Mouse (Mus musculus): Measurements from ENCODE around the gene Ube2i. TPM values are rescaled to one million over a fixed set of nuclear protein-coding genes. Genes with fewer than 3 reads are reported as not detected.

Ube2i gene
- polyA plus RNA-seq, 1 experiment, result 232 TPM

GRCm38 (mm10) chr17:25253760-25254159, 20.7 kb downstream of the Ube2i start:
- H3K36me3 ChIP-seq (ENCODE audit: control insufficient read depth, insufficient read depth, low read length), result no peaks in the 10 kb centered on the region
- H3K27me3 ChIP-seq (ENCODE audit: control insufficient read depth, insufficient read depth, low read length), result no peaks in the 10 kb centered on the region
- H3K4me3 ChIP-seq (ENCODE audit: control insufficient read depth, low read depth, low read length), result no peak overlapping the region
- H3K4me1 ChIP-seq (ENCODE audit: control insufficient read depth, insufficient read depth, low read length), result peaks cover 13% of the 10 kb centered on the region
- no peak for TF ChIP-seq POLR2A (IDR thresholded peaks at IDR 0.05; ENCODE audit: control insufficient read depth, low read depth, low read length)
- TF ChIP-seq CTCF (IDR thresholded peaks at IDR 0.05; ENCODE audit: control insufficient read depth, insufficient read depth, insufficient replicate concordance, low read depth, low read length), result no peak
- H3K27ac ChIP-seq (ENCODE audit: control insufficient read depth, insufficient read depth, low read depth, low read length), result no peak overlapping the region

GRCm38 (mm10) chr17:25252643-25253042, 21.8 kb downstream of the Ube2i start:
- Histone ChIP-seq H3K27me3 (ENCODE audit: control insufficient read depth, insufficient read depth, low read length) (no peaks in the 10 kb centered on the region), H3K27ac (ENCODE audit: control insufficient read depth, insufficient read depth, low read depth, low read length) (no peak overlapping the region), H3K36me3 (ENCODE audit: control insufficient read depth, insufficient read depth, low read length) (no peaks in the 10 kb centered on the region), H3K4me3 (ENCODE audit: control insufficient read depth, low read depth, low read length) (no peak overlapping the region), H3K4me1 (ENCODE audit: control insufficient read depth, insufficient read depth, low read length) (peaks cover 13% of the 10 kb centered on the region)
- TF ChIP-seq CTCF (IDR thresholded peaks at IDR 0.05; ENCODE audit: control insufficient read depth, insufficient read depth, insufficient replicate concordance, low read depth, low read length), result no peak
- TF ChIP-seq POLR2A (IDR thresholded peaks at IDR 0.05; ENCODE audit: control insufficient read depth, low read depth, low read length), result no peak

- H3K27me3 ChIP-seq (ENCODE audit: control insufficient read depth, insufficient read depth, low read length), result no peaks in the 10 kb centered on the region
- no peaks in the 10 kb centered on the region for H3K36me3 ChIP-seq (ENCODE audit: control insufficient read depth, insufficient read depth, low read length)
- H3K4me1 ChIP-seq (ENCODE audit: control insufficient read depth, insufficient read depth, low read length), result 0 out of 2 replicates have a peak, but pooled peaks cover under 1% of the 10 kb centered on the region
- TF ChIP-seq POLR2A (IDR thresholded peaks at IDR 0.05; ENCODE audit: control insufficient read depth, low read depth, low read length) (no peak), CTCF (IDR thresholded peaks at IDR 0.05; ENCODE audit: control insufficient read depth, insufficient read depth, insufficient replicate concordance, low read depth, low read length) (no peak)
- no peak overlapping the region for H3K4me3 ChIP-seq (ENCODE audit: control insufficient read depth, low read depth, low read length)
- no peak overlapping the region for H3K27ac ChIP-seq (ENCODE audit: control insufficient read depth, insufficient read depth, low read depth, low read length)
Observed at GRCm38 (mm10) chr17:25250181-25250835, 24.1 kb downstream of the Ube2i start.

- no peak overlapping the region for H3K27ac ChIP-seq (ENCODE audit: control insufficient read depth, insufficient read depth, low read depth, low read length)
- H3K27me3 ChIP-seq (ENCODE audit: control insufficient read depth, insufficient read depth, low read length), result no peaks in the 10 kb centered on the region
- no peaks in the 10 kb centered on the region for H3K4me1 ChIP-seq (ENCODE audit: control insufficient read depth, insufficient read depth, low read length)
- H3K4me3 ChIP-seq (ENCODE audit: control insufficient read depth, low read depth, low read length), result no peak overlapping the region
- TF ChIP-seq CTCF (IDR thresholded peaks at IDR 0.05; ENCODE audit: control insufficient read depth, insufficient read depth, insufficient replicate concordance, low read depth, low read length), result no peak
- TF ChIP-seq POLR2A (IDR thresholded peaks at IDR 0.05; ENCODE audit: control insufficient read depth, low read depth, low read length), result no peak
- no peaks in the 10 kb centered on the region; the same call in 1 of the 2 replicates for H3K36me3 ChIP-seq (ENCODE audit: control insufficient read depth, insufficient read depth, low read length)
Observed at GRCm38 (mm10) chr17:25248033-25248750, 26.2 kb downstream of the Ube2i start.

- no peak overlapping the region for H3K4me3 ChIP-seq (ENCODE audit: control insufficient read depth, low read depth, low read length)
- peaks cover 1% of the 10 kb centered on the region; the same call in 1 of the 2 replicates for H3K36me3 ChIP-seq (ENCODE audit: control insufficient read depth, insufficient read depth, low read length)
Observed at GRCm38 (mm10) chr17:25244239-25244638, 30.2 kb downstream of the Ube2i start.

GRCm38 (mm10) chr17:25243131-25243780, 31.2 kb downstream of the Ube2i start:
- Histone ChIP-seq H3K4me1 (ENCODE audit: control insufficient read depth, insufficient read depth, low read length) (peaks cover 10% of the 10 kb centered on the region), H3K36me3 (ENCODE audit: control insufficient read depth, insufficient read depth, low read length) (peaks cover 1% of the 10 kb centered on the region; the same call in 1 of the 2 replicates), H3K27me3 (ENCODE audit: control insufficient read depth, insufficient read depth, low read length) (no peaks in the 10 kb centered on the region), H3K4me3 (ENCODE audit: control insufficient read depth, low read depth, low read length) (no peak overlapping the region), H3K27ac (ENCODE audit: control insufficient read depth, insufficient read depth, low read depth, low read length) (no peak overlapping the region)
- TF ChIP-seq CTCF (IDR thresholded peaks at IDR 0.05; ENCODE audit: control insufficient read depth, insufficient read depth, insufficient replicate concordance, low read depth, low read length) (no peak), POLR2A (IDR thresholded peaks at IDR 0.05; ENCODE audit: control insufficient read depth, low read depth, low read length) (no peak)

More at GRCm38 (mm10) chr17:25244239-25244638, 30.2 kb downstream of the Ube2i start:
- Histone ChIP-seq H3K27me3 (ENCODE audit: control insufficient read depth, insufficient read depth, low read length) (no peaks in the 10 kb centered on the region), H3K27ac (ENCODE audit: control insufficient read depth, insufficient read depth, low read depth, low read length) (no peak overlapping the region), H3K4me1 (ENCODE audit: control insufficient read depth, insufficient read depth, low read length) (peaks cover 8% of the 10 kb centered on the region)
- TF ChIP-seq CTCF (IDR thresholded peaks at IDR 0.05; ENCODE audit: control insufficient read depth, insufficient read depth, insufficient replicate concordance, low read depth, low read length) (no peak), POLR2A (IDR thresholded peaks at IDR 0.05; ENCODE audit: control insufficient read depth, low read depth, low read length) (no peak)

All from testis, adult 2 months (tissue).